Mouse (Mus musculus): ENCODE data around the gene Psmc1.

The Psmc1 gene

GRCm38 (mm10) chr12:100126968-100127865 lies 17.3 kb downstream of the Psmc1 start:
- DNase-seq = no peak

GRCm38 (mm10) chr12:100127866-100128480 lies 18.0 kb downstream of the Psmc1 start:
- no peak for DNase-seq

DNA sequence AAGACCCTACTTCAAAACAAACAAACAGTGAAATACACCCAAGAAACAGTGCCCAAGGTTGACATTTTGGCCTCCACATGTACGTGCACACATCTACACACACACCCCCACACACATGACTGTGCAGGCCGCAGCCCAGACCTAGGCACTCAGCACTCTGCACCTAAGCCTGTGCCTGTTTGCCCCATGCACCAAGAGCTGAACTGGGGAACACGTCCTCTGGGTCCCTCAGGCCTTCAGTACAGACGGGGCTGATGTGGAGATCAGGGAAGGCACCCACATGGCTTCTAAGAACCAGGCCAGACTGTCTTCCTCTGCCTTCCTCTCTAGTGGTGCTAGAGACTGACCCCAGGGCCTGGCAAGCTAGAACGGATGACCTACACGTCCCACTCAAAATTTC lies 18.6 kb downstream of the Psmc1 start:
- no peak for DNase-seq

DNA sequence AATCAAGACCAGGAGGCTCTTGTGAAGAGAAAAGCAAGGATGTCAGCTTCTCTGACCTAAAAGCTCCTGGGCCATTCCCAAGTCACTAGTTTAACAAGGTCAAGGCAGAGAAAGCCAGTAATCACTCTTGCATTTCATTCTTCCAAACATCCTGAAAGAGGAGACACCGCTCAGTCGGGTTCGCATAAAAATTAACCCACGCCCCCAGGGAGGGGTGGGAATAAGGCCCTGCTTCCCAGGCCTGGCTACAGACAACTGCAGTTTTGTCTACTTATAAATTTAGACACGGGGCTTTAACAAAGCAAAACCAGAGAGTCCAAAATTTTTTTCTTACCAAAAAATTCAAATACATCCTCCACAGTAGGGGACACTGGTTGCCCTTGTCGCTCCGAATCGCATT lies 19.0 kb downstream of the Psmc1 start:
- no peak for DNase-seq

DNA sequence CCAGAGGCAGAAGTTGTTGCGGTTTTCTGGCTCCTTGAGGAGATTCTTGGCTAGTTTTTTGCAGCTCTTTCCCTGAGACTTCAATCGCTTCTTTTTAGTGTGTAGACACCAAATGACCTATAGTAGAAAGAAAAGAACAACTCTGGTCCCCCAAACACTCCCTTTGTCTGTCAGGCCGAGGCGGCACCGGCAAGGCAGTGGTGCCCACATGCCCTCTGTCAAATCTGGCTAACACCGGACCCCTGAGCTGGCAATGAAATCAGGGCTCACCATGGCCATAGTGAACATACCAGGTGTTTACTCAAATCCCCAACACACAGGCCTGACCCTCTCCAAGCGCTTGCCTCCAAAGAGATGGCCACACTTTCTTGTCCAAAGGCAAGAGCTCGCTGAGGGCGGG lies 21.2 kb downstream of the Psmc1 start:
- no peak for DNase-seq

GRCm38 (mm10) chr12:100131655-100132054 lies 21.7 kb downstream of the Psmc1 start:
- DNase-seq = peak; percentile 43 to 77

DNA sequence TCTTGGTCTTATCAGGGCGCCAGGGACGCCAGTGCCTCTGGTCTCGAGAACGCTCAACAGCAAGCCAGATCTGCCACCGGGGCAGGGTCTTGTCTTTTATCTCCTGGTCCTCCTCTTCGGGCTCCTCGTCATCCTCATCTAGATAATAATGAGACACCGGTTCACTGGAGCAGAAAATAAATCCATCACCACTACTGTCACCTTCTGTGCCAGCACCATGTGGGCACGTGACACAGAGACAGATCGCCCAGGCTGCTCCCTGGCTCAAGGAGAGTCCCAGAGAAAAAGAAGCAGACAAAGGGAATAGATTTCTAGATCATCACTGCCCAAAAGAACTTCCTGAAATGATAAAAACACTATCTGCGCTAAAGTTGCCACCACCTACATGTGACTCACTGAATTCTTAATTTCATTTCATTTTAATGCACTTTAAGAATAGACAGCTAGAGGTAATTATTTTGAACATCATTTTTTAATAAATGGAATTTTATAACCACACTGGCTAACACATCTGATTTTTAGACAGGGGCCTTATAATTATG lies 24.5 kb downstream of the Psmc1 start:
- no peak for DNase-seq

DNA sequence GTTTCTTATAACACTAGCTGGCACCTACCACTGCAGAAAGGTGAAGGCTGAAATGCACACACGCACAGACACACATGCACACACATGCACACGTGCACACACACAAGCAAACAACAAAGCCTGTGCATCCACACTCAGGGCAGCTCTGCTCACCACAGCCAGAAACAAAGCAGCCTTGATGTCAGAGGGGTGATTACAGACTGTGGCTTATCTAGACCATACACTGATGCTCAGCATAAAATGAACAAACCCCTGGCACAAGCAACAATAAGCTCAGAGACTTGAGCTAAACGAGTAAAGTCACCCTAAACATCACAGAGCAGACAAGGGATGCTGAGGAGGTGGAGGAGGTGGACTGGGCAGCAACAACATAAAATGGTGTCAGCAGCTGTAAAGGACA lies 25.2 kb downstream of the Psmc1 start:
- no peak for DNase-seq

- DNase-seq = peak; percentile 65 to 67
These were observed 33.0 kb downstream of the Psmc1 start for GRCm38 (mm10) chr12:100142848-100143523.

DNA sequence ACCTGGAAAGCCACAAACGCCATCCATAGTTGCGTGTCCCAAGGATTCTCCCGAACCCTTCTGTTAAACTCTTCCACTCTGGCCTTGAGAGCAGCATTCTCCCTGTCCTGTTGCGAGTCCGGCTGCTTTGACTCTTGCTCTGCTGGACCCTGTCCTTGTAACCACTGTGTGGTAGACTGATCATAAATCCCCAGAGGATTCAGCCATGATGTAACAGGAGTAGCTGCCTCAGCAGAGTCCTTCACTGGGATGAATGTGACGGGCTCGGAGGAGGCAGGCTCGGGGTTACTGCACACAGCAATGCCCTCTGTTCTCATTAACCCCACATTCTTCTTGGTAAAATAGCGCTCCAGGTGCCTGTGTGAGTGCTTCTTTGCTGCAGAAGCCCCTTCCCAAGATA lies 33.8 kb downstream of the Psmc1 start:
- DNase-seq = peak in 1 of 2 experiments; percentile 18

DNA sequence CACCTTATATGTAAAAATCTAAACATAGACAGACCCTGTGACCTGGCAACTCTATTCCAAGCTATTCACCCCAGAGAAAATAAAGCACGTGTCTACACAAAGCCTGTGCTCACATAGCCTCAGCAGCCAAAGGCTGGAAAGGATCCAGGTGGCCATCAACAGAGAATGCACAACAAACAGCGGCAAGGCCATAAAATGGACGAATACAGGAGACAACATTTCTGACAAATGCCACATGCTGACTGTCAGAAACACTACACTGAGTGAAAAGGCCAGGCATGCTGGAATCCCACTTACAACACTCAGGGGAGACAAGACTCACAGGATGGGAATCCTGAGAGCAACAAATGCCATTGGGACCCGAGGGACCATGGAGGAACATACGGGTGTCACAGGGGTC lies 34.3 kb downstream of the Psmc1 start:
- no peak for DNase-seq

- no peak for DNase-seq
These were observed 42.5 kb downstream of the Psmc1 start for GRCm38 (mm10) chr12:100152466-100152865.

DNA sequence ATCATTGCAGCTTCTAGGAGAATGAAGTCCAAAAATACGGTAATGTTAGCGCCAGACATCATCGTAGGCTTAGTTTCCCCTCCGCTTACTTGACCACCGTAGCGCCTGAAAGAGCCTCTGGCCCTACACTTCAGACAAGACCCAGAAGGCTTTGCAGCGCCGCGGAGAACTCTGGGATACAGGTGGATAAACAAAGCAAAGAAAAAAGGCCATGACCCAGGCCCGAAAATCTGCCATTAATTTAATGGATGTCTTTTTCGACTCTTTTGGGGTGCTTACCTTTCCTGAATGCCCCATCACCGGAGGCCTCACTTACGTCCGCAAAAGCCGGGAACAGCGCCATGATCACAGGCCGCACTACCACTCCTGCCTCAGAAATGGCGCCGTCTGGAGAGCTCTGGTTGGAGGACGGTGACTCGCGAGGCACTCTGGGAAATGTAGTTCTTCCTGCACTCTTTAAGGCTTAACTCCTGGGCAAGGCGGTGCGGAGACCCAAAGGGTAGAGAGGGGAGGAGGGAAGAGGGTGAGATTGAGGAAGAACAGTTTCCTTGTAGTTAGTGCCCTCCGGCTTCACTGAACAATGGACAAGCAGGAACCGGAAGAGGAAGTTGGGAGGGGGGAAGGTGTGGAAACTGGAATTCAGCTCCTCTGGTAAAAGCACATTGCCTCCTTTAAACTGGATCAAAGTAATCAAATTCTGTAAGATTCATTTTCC lies 49.5 kb downstream of the Psmc1 start, which contains the start of gene Nrde2:
Gene Nrde2 (minus strand): TSS at position 393 of the 715 bp plus-strand sequence.
- peak; percentile 92 to 93 for DNase-seq

DNA sequence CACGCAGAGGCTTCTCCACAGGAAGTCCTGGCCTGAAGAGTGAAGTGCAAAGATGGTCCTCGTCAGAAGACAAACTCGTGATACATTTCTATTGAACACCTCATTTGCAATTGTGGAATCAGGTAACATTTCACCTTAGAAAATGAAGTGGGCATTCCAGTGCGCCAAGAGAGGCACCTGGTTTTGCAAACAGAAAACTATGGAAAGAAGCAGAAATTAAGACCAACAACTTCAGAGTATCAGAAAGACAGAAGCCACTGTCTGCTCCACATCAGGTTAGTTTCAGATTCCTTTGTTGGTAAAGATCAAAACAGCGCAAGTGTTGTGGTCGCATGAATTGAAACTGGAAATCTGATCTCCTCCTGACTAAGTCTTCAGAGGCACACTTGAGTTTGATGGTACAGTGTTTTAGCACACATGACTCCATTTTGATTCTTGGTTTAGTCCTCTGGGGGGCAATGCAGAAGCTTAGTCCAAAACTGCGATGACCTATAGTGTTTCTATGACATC lies 55.1 kb downstream of the Psmc1 start:
- no peak for DNase-seq

- peak in 1 of 2 experiments; percentile 25 for DNase-seq
These were observed 56.2 kb downstream of the Psmc1 start for GRCm38 (mm10) chr12:100166177-100166576.

DNA sequence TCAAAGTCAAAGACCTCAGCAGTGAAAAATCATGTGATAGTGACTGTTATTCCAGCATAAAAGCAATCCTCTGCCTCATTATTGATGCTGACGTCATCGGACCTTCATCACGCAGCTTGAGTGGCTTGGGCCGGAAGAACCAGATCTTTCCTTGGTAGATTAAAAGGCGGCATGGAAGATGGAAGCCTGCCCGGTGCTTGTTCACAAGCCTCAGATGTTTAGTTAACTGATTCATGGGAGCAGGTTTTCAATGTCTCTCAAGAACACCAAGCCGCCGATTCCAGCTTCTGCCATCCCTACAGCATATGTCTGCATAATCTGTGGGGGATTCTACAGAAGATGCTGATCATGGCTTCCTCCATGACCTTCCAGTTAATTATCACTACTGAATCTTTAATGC lies 57.0 kb downstream of the Psmc1 start:
- DNase-seq = no peak

DNA sequence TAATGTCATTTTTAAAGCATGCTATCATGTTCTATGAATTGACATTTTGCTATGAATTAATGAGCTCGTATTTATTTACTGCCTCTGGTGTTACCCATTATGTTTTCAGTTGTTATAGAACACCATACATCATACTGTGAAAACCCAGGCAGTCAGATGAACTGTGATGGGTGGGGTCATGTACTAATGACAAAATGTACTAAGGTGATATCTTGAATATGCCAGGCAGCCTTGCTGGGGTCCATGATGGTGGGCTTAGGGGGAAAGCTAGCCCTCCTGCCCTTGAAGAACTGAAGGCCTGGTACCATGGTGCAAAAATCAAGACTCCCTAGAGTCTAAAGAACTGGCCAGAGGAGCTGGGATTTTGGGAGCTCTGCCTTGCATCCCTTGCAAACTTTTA lies 57.5 kb downstream of the Psmc1 start:
- DNase-seq = no peak

- DNase-seq = peak in 1 of 2 experiments; percentile 26
These were observed 58.2 kb downstream of the Psmc1 start for GRCm38 (mm10) chr12:100167931-100168871.

DNA sequence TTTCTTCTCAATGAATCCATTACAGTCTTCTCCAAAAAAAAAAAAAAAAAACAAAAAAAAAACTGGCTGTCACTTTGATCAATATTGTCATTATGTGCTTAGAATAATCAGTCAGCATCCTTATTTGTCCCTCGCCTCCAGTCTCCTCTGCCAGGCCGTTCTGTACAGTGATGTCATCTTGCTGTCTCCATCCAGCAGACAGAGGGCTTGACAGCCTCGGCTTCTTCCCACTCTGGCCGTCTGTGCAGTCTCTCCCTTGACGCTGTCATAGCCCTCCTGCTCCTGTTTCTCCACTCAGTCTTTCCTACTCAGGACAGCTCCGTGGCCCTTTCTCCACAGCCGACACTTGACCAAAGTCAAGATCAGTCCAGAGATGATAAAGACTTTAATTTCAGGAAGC lies 62.5 kb downstream of the Psmc1 start:
- no peak for DNase-seq
